Mouse (Mus musculus) liver, embryonic 13.5 days (tissue): ENCODE results near the gene 4930469K13Rik. TPM values are rescaled to one million over a fixed set of nuclear protein-coding genes. Genes with fewer than 3 reads are reported as not detected.
A peak's percentile ranks its signal among the peaks of the same experiment; 100 is the strongest.

ENCODE experiments used
- ATAC-seq: fragments of 200-750 bp; cut with Nextera tagmentation; 2 replicates; pipeline ENCODE4 v1.8.0; 2017; ENCODE audit warnings: low read depth, mild to moderate bottlenecking, moderate number of reproducible peaks, moderate library complexity
- DNase-seq: peaks from one replicate; pipeline ENCODE4 v3.0.0; 2022
- H3K27ac ChIP-seq: fragments of 300-500 bp; sonication (generic); 2 replicates; pipeline ENCODE4 v1.5.1; 2015; ENCODE audit warnings: moderate library complexity, mild to moderate bottlenecking, inconsistent platforms
- H3K27me3 ChIP-seq: fragments of 300-500 bp; sonication (generic); 2 replicates; pipeline ENCODE4 v1.6.1; 2015; ENCODE audit warnings: mild to moderate bottlenecking, inconsistent platforms
- H3K36me3 ChIP-seq: fragments of 300-500 bp; sonication (generic); 2 replicates; pipeline ENCODE4 v1.6.1; 2015; ENCODE audit warnings: mild to moderate bottlenecking, inconsistent platforms
- H3K4me1 ChIP-seq: fragments of 300-500 bp; sonication (generic); replicated peaks from 2 replicates; pipeline ENCODE4 v1.6.1; 2015; ENCODE audit warnings: inconsistent platforms
- H3K4me2 ChIP-seq: fragments of 300-500 bp; sonication (generic); 2 replicates; pipeline ENCODE4 v1.6.1; 2015; ENCODE audit warnings: inconsistent platforms, mild to moderate bottlenecking, moderate library complexity
- H3K4me3 ChIP-seq: fragments of 300-500 bp; sonication (generic); replicated peaks from 2 replicates; pipeline ENCODE4 v1.5.1; 2015; ENCODE audit warnings: mild to moderate bottlenecking, inconsistent platforms
- H3K9ac ChIP-seq: fragments of 300-500 bp; sonication (generic); 2 replicates; pipeline ENCODE4 v1.6.1; 2015; ENCODE audit warnings: mild to moderate bottlenecking, inconsistent platforms
- H3K9me3 ChIP-seq: fragments of 300-500 bp; sonication (generic); replicated peaks from 2 replicates; pipeline ENCODE4 v1.6.1; 2016; ENCODE audit warnings: inconsistent platforms
- WGBS: fragments of 180-500 bp; shearing (Covaris S2); methylation state at CpG from one replicate; pipeline ENCODE4 v1.1.7; 2015; ENCODE audit not compliant: insufficient replicate concordance; 5-methylcytosine and 5-hydroxymethylcytosine counted together
- polyA plus RNA-seq: library from polyadenylated mRNA; unstranded; fragments of >200 nt; fragmentation: Nextera tagmentation; extraction: Ambion mirVana; gene quantifications from 2 replicates; pipeline ENCODE4 v1.2.1, GENCODE M21; 2015

Gene 4930469K13Rik
- polyA plus RNA-seq, 1 experiment from 2014 or later, result not detected

DNA sequence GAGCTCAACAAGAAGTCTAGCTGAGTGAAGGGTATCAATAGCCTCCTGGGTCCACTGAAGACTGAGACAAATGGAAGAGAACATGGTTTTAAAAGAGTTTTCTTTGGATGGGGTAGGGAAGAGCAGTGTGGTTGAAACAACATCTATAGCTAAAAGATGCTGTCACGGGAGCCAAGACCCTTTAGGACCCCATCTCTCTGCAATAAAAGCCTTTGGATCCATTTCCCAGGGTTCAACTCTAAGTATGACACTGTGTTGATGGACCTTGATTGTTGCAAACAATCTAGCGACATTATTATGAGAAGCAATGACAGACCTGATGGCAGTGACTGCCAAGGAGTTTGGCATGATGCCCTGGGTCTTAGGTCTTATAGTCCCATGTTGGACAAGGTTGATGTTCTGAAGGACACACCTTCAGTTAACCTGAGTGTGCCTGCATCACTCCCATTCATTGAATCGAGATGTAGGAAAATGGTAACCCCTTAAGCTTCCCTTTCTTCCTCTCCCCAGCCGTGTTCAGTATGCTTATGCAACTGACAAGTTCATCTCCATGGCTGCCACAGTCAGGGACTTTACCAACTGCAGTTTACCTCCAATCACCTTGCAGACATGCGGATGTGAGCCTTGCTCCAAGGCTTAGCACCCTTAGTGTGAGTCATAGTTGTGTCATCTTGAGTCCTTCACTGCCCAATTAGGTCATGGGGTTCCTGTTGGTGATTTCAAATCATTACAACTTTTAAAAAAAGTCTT, 62.3 kb downstream of the 4930469K13Rik start:
- ATAC-seq (no peak), DNase-seq (no peak)
- H3K4me2 ChIP-seq, result no peak overlapping the region
- H3K27ac ChIP-seq, result no peak overlapping the region
- no peak overlapping the region for H3K9ac ChIP-seq
- no peak overlapping the region for H3K4me3 ChIP-seq
- peaks cover 12% of the 10 kb centered on the region for H3K4me1 ChIP-seq
- WGBS, result 68% methylated on average over 5 of the region's 5 CpGs
- no peaks in the 10 kb centered on the region for H3K27me3 ChIP-seq
- H3K36me3 ChIP-seq, result no peaks in the 10 kb centered on the region
- H3K9me3 ChIP-seq, result no peaks in the 10 kb centered on the region

DNA sequence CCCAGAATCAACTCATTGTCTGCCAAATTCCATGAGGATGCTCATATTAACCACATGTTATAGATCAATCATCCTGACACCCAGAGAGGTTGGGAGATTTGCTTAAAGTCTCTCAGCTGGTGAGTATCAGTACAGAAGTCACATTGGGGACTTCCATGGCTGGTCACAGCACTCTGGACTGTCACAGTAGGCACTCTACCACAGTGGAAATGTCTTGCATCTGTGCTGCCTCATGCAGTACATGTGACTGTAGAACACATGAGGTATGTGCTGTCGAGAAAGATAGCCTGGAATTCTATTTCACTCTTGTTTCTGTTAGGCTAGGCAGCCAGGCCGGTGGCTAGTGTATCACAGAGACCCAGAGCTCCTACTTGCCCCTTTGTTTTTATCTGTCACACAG, 63.6 kb downstream of the 4930469K13Rik start:
- Histone ChIP-seq H3K27me3 (no peaks in the 10 kb centered on the region), H3K4me2 (no peak overlapping the region), H3K9ac (no peak overlapping the region), H3K4me1 (peaks cover 13% of the 10 kb centered on the region), H3K9me3 (no peaks in the 10 kb centered on the region), H3K4me3 (no peak overlapping the region), H3K36me3 (no peaks in the 10 kb centered on the region), H3K27ac (no peak overlapping the region)
- 63% methylated on average over 2 of the region's 2 CpGs for WGBS
- no peak for DNase-seq
- ATAC-seq, result no peak

DNA sequence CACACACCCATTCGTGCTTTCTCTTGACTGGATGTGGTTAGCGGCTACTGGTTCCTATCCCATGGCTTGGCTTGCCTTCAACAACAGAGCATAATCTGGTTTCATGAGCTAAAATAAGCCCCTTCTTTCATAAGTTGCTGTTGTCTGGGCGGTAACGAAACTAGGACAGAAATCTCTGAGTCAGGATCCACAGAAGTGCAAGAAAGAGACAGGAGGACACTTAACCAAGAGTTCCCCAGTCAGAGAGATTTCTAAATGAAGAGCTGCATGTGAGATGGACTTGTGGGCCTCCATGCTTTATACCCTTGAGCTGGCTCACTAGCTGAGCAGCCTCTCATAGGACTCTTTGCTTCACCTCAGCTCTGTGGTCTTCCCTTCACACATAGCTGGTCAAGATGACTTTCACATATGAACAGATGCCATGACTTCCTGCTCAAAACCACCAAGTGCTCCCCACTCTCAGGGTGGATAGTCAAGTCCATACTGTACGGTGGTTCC, 64.3 kb downstream of the 4930469K13Rik start:
- Histone ChIP-seq H3K36me3 (no peaks in the 10 kb centered on the region), H3K4me1 (peaks cover 13% of the 10 kb centered on the region), H3K27me3 (no peaks in the 10 kb centered on the region), H3K4me3 (no peak overlapping the region), H3K9ac (no peak overlapping the region), H3K9me3 (no peaks in the 10 kb centered on the region), H3K4me2 (no peak overlapping the region), H3K27ac (no peak overlapping the region)
- no peak for DNase-seq
- no peak for ATAC-seq
- WGBS, result 62% methylated on average over 5 of the region's 5 CpGs

DNA sequence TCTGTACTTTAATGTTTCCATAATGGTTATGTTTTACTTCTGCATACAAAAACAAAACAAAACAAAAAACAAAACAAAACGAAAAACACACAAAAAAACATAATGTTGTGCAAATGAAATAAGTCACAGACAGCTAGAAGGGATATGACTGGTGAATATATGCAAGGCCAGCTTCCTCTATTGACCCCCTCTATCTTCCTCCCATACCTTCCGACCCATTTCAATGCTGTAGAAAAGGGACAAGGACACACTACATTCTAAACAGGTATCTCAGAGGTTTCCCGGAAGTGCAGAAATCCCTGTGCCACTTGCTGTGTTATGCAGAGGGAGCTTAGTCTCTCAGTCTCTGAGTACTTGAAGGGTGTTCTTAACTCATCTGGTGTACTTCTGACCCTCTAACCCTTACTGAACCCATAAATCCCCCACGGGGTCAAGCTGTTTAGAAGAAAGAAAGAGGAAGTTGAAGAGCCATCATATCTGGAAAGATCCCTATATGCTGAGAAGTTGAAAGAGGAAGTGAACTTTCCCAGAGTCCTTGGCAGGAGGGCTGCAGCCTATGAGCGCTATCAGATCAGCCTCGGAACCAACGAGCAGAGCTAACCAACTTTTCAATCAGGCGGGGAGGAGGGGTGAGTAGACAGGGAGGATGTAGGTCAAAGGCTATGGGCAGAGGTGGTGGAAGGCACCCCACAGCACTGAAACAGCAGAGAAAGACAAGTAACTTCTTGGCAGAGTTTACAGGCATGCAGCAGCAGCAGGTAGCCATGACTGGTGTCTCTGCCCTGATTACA, 67.1 kb downstream of the 4930469K13Rik start:
- H3K36me3 ChIP-seq, result no peaks in the 10 kb centered on the region
- H3K4me2 ChIP-seq, result peak overlapping the region; percentile 36
- H3K4me1 ChIP-seq, result peaks cover 13% of the 10 kb centered on the region
- H3K27me3 ChIP-seq, result no peaks in the 10 kb centered on the region
- H3K27ac ChIP-seq, result no peak overlapping the region
- no peaks in the 10 kb centered on the region for H3K9me3 ChIP-seq
- no peak overlapping the region for H3K9ac ChIP-seq
- no peak overlapping the region for H3K4me3 ChIP-seq
- WGBS, result 19% methylated on average over 8 of the region's 8 CpGs
- ATAC-seq (peak; percentile 72), DNase-seq (peak; percentile 17)

DNA sequence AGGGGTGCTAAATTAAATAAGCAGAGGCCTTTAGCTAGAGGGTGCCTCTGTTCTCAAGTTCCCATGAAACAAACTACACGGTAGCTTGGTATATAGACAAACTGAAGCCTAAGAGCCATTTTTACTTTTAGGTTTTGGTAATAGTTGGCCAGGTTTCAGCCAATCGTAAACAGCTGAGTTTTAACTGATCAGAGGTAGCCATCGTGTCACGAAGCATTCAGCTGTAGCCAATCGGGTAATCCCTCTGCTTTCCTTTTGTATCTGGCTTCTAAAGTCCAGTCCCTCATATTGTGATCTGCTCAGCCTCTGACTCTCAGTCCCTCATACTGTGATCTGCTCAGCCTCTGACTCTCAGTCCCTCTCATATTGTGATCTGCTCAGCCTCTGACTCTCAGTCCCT, 68.7 kb downstream of the 4930469K13Rik start:
- ATAC-seq, result no peak
- Histone ChIP-seq H3K36me3 (no peaks in the 10 kb centered on the region), H3K4me2 (no peak overlapping the region), H3K9ac (no peak overlapping the region), H3K9me3 (no peaks in the 10 kb centered on the region), H3K4me3 (no peak overlapping the region), H3K27ac (no peak overlapping the region), H3K27me3 (no peaks in the 10 kb centered on the region), H3K4me1 (peaks cover 13% of the 10 kb centered on the region)
- DNase-seq, result no peak
- WGBS, result 68% methylated on average over 5 of the region's 5 CpGs

DNA sequence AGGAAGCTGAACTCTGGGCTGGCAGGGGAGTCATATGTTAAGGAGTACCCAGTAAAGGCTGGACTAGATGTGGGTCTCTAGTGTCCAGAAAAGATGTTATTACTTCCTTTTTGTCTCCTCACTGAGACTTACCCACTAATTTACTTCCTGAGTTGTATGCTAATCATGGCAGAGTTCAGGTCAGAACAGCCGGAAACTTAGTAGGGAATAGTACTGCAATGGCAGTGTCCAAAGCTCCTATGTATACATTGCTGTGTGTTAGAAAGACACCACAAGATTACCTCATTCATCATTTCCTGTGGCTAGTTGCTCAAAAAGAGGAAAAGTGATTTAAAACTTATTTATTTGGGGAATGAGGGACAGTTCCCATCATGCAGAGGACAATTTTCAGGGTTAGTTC, 73.3 kb downstream of the 4930469K13Rik start:
- Histone ChIP-seq H3K36me3 (no peaks in the 10 kb centered on the region), H3K4me1 (no peaks in the 10 kb centered on the region), H3K27me3 (no peaks in the 10 kb centered on the region), H3K27ac (no peak overlapping the region), H3K4me2 (no peak overlapping the region), H3K9me3 (no peaks in the 10 kb centered on the region), H3K4me3 (no peak overlapping the region), H3K9ac (no peak overlapping the region)
- WGBS, result 59% methylated on average over 1 of the region's 1 CpGs
- ATAC-seq (no peak), DNase-seq (no peak)

DNA sequence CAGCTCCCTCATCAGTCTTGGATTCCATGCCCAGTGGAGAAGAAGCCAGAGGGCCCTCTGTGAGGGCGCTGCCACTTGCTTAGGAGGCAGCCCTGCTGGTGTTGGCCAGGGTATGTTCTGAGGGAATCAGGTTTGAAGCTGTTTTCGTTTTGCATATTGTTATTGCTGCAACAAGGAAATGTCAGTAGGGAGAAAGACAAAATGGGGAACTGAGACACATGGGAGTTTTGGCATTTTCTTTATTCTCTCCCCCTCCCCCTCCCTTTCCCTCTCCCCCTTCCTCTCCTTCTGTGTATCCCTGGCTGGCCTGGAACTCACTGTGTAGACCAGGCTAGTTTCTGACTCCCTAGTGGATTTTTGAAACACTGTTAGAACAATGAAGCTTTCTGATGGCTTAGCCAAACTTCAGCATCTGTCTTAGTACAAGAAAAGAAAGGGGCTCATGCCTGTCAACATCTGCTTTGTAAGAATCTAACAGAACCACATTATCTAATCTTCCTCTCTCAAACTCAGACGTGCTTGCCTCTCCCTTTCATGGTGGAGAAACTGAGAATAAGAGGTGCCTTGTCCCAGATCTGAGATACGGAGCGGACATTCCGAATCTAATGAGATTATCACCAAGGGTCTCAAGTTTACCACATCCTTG, 86.2 kb downstream of the 4930469K13Rik start:
- H3K4me1 ChIP-seq, result peaks cover 15% of the 10 kb centered on the region
- H3K9ac ChIP-seq, result no peak overlapping the region
- peak overlapping the region; percentile 8; the same call in 1 of the 2 replicates for H3K27ac ChIP-seq
- DNase-seq (no peak), ATAC-seq (no peak)
- no peaks in the 10 kb centered on the region for H3K27me3 ChIP-seq
- H3K9me3 ChIP-seq, result no peaks in the 10 kb centered on the region
- H3K4me2 ChIP-seq, result no peak overlapping the region
- H3K4me3 ChIP-seq, result no peak overlapping the region
- H3K36me3 ChIP-seq, result no peaks in the 10 kb centered on the region
- WGBS, result 45% methylated on average over 6 of the region's 6 CpGs

DNA sequence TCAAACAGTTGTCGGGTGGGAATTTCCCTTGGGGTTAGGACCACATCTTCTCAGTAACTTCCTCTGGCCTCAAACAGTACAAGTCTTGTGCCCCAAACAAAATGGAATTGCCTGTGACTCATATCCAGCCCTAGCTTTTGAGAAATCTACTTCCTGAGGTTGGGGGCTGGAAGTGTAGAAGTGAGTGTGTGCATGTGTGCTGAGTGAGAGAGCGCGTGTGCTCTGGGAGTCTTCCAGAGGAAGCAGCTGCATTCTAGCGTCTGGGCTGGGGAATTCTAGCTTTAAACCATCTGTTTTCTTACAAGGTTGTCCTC, 87.5 kb downstream of the 4930469K13Rik start:
- Histone ChIP-seq H3K9me3 (no peaks in the 10 kb centered on the region), H3K27me3 (no peaks in the 10 kb centered on the region), H3K4me3 (no peak overlapping the region), H3K36me3 (no peaks in the 10 kb centered on the region), H3K4me2 (no peak overlapping the region), H3K9ac (no peak overlapping the region), H3K27ac (peak overlapping the region; percentile 48), H3K4me1 (peaks cover 15% of the 10 kb centered on the region)
- 35% methylated on average over 4 of the region's 4 CpGs for WGBS
- DNase-seq, result no peak
- 0 out of 2 replicates have a peak, but pooled peaks have one; percentile 14 for ATAC-seq

DNA sequence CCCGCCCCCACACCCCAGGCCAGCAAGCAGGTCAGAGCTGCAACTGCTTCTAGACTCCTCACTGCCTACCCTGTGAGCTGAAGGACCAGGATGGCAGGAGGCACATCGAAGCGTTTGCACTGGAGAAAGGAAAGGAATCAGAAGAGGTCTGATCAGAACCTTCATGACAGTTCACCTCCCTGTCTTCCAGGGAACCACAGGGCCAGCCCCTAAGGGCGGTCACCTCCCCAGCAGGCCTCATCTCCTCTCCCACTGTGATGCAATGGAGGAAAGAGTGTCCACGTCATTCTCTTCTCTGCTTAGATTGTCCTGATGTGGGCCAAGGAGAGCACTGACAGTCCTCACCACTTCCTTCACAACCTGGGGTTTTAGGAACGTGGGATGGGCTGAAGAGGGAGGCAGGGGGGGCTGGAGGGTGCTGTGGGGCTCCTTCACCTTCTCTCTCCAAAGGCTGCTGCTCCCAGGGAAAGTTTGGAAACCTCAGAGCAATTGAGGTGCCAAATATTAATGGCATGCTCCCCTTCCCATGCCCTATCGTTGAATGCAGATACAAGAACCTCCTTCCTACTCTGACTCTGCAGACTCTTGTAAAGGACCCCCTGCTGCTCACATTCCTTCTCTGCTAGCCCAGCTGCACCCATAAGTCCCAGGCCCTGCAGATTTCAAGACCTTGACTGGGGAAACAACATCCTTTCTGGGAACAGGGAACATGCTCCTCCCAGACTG, 88.1 kb downstream of the 4930469K13Rik start:
- peak; percentile 8; the same call in 1 of the 2 replicates for ATAC-seq
- H3K4me3 ChIP-seq, result no peak overlapping the region
- no peak for DNase-seq
- H3K4me1 ChIP-seq, result peaks cover 15% of the 10 kb centered on the region
- H3K4me2 ChIP-seq, result no peak overlapping the region
- peak overlapping the region; percentile 48 for H3K27ac ChIP-seq
- H3K9ac ChIP-seq, result no peak overlapping the region
- no peaks in the 10 kb centered on the region for H3K27me3 ChIP-seq
- H3K36me3 ChIP-seq, result no peaks in the 10 kb centered on the region
- no peaks in the 10 kb centered on the region for H3K9me3 ChIP-seq
- WGBS, result 40% methylated on average over 7 of the region's 7 CpGs

DNA sequence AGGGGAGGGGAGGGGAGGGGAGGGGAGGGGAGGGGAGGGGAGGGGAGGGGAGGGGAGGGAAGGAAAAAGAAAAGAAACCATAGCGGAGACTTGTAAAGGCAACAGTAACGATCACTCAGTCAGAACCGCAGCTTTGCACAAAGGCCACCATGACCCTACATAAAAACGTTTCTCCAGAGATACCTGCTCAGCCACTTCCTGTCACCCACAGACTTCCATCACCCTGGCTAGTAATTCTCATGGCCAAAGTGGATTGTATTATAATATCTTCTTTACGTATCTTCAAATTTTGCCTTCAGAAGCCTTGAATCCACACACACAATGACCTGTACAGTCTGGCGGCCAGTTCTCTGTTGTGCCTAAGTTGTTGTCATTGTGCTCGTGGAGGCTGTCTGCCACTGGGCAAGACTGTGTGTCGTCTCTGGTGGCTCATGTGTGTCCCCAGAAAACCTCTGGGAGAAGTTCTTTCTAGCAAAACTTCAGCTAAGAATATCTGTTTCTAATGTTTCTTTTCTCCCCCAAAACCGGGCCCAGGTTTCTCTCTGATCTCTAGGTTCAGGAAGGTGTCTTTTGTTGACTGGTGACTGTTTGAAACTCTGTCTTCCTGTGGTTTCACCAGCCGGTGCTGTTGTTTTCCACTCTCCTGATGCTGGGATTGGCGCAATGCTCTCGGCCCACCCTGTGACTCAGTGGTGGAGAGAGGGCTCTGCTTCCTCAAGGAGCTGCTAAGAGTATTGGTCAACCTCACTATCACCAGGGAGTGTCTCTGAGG, 88.9 kb downstream of the 4930469K13Rik start:
- H3K4me2 ChIP-seq, result no peak overlapping the region
- H3K27ac ChIP-seq, result peak overlapping the region; percentile 48; the same call in 1 of the 2 replicates
- DNase-seq, result no peak
- H3K4me3 ChIP-seq, result no peak overlapping the region
- peaks cover 15% of the 10 kb centered on the region for H3K4me1 ChIP-seq
- no peaks in the 10 kb centered on the region for H3K27me3 ChIP-seq
- no peak for ATAC-seq
- WGBS, result 40% methylated on average over 12 of the region's 12 CpGs
- H3K9me3 ChIP-seq, result no peaks in the 10 kb centered on the region
- no peak overlapping the region for H3K9ac ChIP-seq
- no peaks in the 10 kb centered on the region for H3K36me3 ChIP-seq
